Mouse (Mus musculus) testis, adult 2 months (tissue): ENCODE data around the gene Fblim1. TPM values are rescaled to one million over a fixed set of nuclear protein-coding genes. Genes with fewer than 3 reads are reported as not detected.
A peak's percentile ranks its signal among the peaks of the same experiment; 100 is the strongest.

ENCODE experiments used
- H3K27ac ChIP-seq: fragments of 200-500 bp; 2 replicates; pipeline ENCODE4 v1.5.1; 2012; ENCODE audit warnings: low read depth, low read length; ENCODE audit not compliant: control insufficient read depth, insufficient read depth
- H3K27me3 ChIP-seq: fragments of 200-500 bp; 2 replicates; pipeline ENCODE4 v1.6.1; 2012; ENCODE audit warnings: mild to moderate bottlenecking, low read length, moderate library complexity; ENCODE audit not compliant: control insufficient read depth, insufficient read depth
- H3K36me3 ChIP-seq: fragments of 200-500 bp; 2 replicates; pipeline ENCODE4 v1.6.1; 2012; ENCODE audit warnings: mild to moderate bottlenecking, low read length; ENCODE audit not compliant: control insufficient read depth, insufficient read depth
- H3K4me1 ChIP-seq: fragments of 200-500 bp; 2 replicates; pipeline ENCODE4 v1.6.1; 2012; ENCODE audit warnings: low read length; ENCODE audit not compliant: control insufficient read depth, insufficient read depth
- H3K4me3 ChIP-seq: fragments of 200-500 bp; 2 replicates; pipeline ENCODE4 v1.5.1; 2012; ENCODE audit warnings: low read depth, mild to moderate bottlenecking, low read length, moderate library complexity, mixed read lengths; ENCODE audit not compliant: control insufficient read depth
- CTCF ChIP-seq: fragments of 200-500 bp; IDR thresholded peaks from 2 replicates; pipeline ENCODE4 v1.5.1; 2012; ENCODE audit warnings: low read depth, mild to moderate bottlenecking, inconsistent platforms, low read length, moderate library complexity; ENCODE audit not compliant: control insufficient read depth, insufficient read depth, insufficient replicate concordance
- POLR2A ChIP-seq: fragments of 200-500 bp; IDR thresholded peaks from 2 replicates; pipeline ENCODE4 v1.6.1; 2012; ENCODE audit warnings: low read depth, mild to moderate bottlenecking, inconsistent platforms, low read length, moderate library complexity; ENCODE audit not compliant: control insufficient read depth
- polyA plus RNA-seq: library from polyadenylated mRNA; depleted of rRNA; stranded (reverse); fragments of >200 nt; gene quantifications from 2 replicates; pipeline ENCODE4 v1.2.3, GENCODE M21; 2012

The Fblim1 gene
- polyA plus RNA-seq, 1 experiment: 3.1 TPM

GRCm38 (mm10) chr4:141605421-141605820 is 475 bp downstream of the Fblim1 start:
- no peak overlapping the region for H3K4me3 ChIP-seq
- H3K27ac ChIP-seq: no peak overlapping the region
- H3K4me1 ChIP-seq: peaks cover 3% of the 10 kb centered on the region
- no peaks in the 10 kb centered on the region for H3K36me3 ChIP-seq
- H3K27me3 ChIP-seq: no peaks in the 10 kb centered on the region
- TF ChIP-seq CTCF (no peak), POLR2A (no peak)

DNA sequence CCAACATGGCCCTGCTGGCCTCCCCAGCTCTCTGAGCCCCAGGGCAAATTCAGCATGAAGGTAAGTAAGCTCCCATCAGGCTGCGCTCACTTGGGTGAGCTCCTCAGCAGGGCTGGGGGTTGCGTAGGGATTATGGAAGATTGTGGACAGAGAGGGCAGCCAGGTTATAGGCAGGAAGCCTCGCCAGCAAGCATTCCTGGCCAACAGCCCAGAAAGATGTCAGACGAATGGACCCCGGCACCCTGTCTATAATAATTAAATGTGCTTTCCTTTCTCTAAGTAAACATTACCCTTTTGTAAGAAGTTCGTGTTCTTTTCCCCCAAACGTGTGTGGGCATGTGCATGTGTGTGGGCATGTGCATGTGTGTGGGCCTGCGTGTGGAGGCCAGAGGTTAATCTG is 1.4 kb downstream of the Fblim1 start:
- Histone ChIP-seq H3K36me3 (no peaks in the 10 kb centered on the region), H3K4me3 (no peak overlapping the region), H3K27ac (no peak overlapping the region), H3K4me1 (peaks cover 5% of the 10 kb centered on the region), H3K27me3 (peaks cover 1% of the 10 kb centered on the region)
- TF ChIP-seq CTCF: no peak
- TF ChIP-seq POLR2A: no peak

DNA sequence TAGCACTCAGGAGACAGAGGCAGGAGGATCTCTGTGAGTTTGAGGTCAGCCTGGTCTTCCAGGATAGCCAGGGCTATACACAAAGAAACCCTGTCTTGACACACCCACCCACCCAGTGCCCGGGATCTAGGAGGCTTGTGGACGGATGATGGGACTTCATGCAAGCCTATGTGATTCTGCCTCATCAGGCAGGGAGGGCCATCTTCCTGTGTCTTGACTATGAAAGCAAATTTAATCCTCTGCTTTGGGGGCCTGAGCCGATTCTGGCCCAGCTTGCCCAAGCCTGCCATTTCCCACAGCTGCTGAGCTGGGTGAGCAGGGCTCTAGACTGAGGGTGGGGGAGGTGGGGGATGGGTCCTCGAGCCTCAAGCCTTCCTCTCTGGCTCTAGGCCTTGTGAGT is 2.0 kb downstream of the Fblim1 start:
- H3K4me3 ChIP-seq: no peak overlapping the region
- TF ChIP-seq POLR2A: no peak
- no peak for TF ChIP-seq CTCF
- H3K27ac ChIP-seq: no peak overlapping the region
- peaks cover 10% of the 10 kb centered on the region for H3K4me1 ChIP-seq
- H3K36me3 ChIP-seq: no peaks in the 10 kb centered on the region
- peaks cover 4% of the 10 kb centered on the region for H3K27me3 ChIP-seq

- H3K4me1 ChIP-seq: peaks cover 13% of the 10 kb centered on the region
- no peaks in the 10 kb centered on the region for H3K36me3 ChIP-seq
- no peak overlapping the region for H3K4me3 ChIP-seq
- peak overlapping the region; percentile 29; the same call in 1 of the 2 replicates for H3K27ac ChIP-seq
- TF ChIP-seq POLR2A (no peak), CTCF (0 out of 2 replicates have a peak, but pooled peaks have one; percentile 0)
- peaks cover 4% of the 10 kb centered on the region for H3K27me3 ChIP-seq
Measured at GRCm38 (mm10) chr4:141602523-141603223, 3.2 kb downstream of the Fblim1 start.

DNA sequence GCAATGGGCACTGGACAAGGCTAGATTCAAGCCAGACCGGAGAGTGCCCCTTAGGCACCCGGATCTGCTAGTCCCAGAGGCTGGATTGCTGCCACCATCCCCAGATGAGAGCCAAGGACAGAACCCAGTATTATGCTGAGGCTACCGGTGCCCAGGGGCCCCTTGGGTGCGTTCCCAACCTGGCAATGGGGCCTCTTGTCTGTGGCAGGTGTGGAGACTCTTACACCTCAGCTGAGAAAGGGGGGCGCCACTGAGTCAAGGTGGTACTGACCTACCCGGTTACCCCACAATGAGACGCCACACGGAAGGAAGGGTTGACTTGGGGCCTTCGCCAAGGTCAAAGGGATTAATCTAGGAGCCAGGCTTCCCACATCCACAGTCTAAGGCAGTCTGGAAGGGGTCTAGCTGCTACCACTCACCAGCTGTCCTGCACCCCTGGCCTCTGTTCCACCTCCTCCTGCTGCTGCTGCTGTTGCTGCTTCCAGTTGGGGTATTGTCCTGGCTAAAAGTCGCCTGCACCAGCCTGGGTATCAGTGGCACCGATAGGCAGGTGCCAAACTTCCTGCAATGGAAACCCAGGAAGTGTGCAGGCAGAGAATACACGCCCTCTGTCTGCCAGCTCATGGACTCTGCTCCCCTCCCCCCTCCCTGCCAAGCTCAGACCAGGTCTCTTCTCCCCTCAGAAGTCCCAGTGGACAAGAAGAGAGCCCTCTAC is 4.6 kb downstream of the Fblim1 start:
- peaks cover 4% of the 10 kb centered on the region for H3K27me3 ChIP-seq
- H3K4me3 ChIP-seq: no peak overlapping the region
- H3K4me1 ChIP-seq: peaks cover 13% of the 10 kb centered on the region
- TF ChIP-seq CTCF (no peak), POLR2A (no peak)
- H3K36me3 ChIP-seq: no peaks in the 10 kb centered on the region
- no peak overlapping the region for H3K27ac ChIP-seq

DNA sequence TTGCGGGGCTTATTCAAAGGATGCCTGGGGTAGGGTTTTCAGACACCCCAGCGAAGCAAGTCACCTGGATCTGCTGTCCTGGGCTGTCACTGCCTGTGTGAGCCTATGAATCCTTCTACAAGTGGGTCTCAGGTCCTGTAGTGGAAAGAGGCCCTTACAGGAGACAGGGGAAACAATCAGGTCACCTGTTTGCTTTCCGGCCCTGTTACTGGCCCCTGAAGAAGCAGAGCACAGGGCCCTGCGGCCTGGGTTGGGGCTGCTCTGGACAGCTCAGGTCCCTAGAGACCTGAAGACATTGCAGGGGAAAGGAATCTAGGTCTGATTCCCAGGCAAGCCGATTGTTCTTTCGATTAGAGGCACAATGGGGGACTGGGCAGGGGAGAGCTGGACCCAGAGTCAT is 5.5 kb downstream of the Fblim1 start:
- H3K4me3 ChIP-seq: no peak overlapping the region
- H3K4me1 ChIP-seq: peaks cover 13% of the 10 kb centered on the region

More for the DNA sequence above, 5.5 kb downstream of the Fblim1 start:
- no peak for TF ChIP-seq POLR2A
- TF ChIP-seq CTCF: no peak
- H3K27me3 ChIP-seq: peaks cover 4% of the 10 kb centered on the region
- H3K27ac ChIP-seq: no peak overlapping the region
- H3K36me3 ChIP-seq: no peaks in the 10 kb centered on the region
